Mouse (Mus musculus) erythroid progenitor cell, adult 5-6 weeks (primary cell): Measurements from ENCODE around the gene Tshz2. TPM values are rescaled to one million over a fixed set of nuclear protein-coding genes. Genes with fewer than 3 reads are reported as not detected.
"Not testable (repeated sequence)": the region's sequence is repeated elsewhere in the genome, so short reads cannot be mapped to it uniquely, and the experiment has no call there.

ENCODE experiments used
- ATAC-seq: replicated peaks from 2 replicates; pipeline ENCODE4 v1.8.0; 2016; ENCODE audit warnings: moderate number of reproducible peaks, mild to moderate bottlenecking, moderate TSS enrichment, inconsistent platforms; ENCODE audit not compliant: poor library complexity, low FRiP score, severe bottlenecking
- total RNA-seq, 2 experiments: library from RNA; stranded (forward) in 1 of 2; stranded (reverse) in 1 of 2; fragments of 150-400 nt in 1 of 2; fragments of 186-747, 209-891 nt in 1 of 2; gene quantifications; 2 replicates each; pipeline versions ENCODE4 v1.2.3 to v1.2.4; 2015 to 2017; ENCODE audit warnings: low replicate concordance in 2 of 2

The Tshz2 gene
- total RNA-seq (2015; ENCODE audit: low replicate concordance) (not detected in 2 replicates), total RNA-seq (2017; ENCODE audit: low replicate concordance) (0.26 TPM in 1 of 2 replicates, not detected in the other)

- ATAC-seq: no peak
Observed at GRCm38 (mm10) chr2:169632338-169633151, at the start of gene Tshz2. Gene Tshz2, plus strand, starts transcription at chr2:169633013.

- ATAC-seq: no peak
Observed at GRCm38 (mm10) chr2:169583476-169583875, 49.3 kb upstream of the Tshz2 start.

GRCm38 (mm10) chr2:169584745-169585456, 47.9 kb upstream of the Tshz2 start:
- ATAC-seq: no peak

- no peak for ATAC-seq
Observed at GRCm38 (mm10) chr2:169585631-169586285, 47.1 kb upstream of the Tshz2 start.

GRCm38 (mm10) chr2:169586688-169587087, 46.1 kb upstream of the Tshz2 start:
- ATAC-seq: no peak

GRCm38 (mm10) chr2:169587645-169588044, 45.2 kb upstream of the Tshz2 start, which contains the start of gene Gm11011:
Gene Gm11011, minus strand, starts transcription at chr2:169587745.
- ATAC-seq: not testable (repeated sequence)

- ATAC-seq: no peak
Observed at GRCm38 (mm10) chr2:169589697-169590096, 43.1 kb upstream of the Tshz2 start.

GRCm38 (mm10) chr2:169590412-169590811, 42.4 kb upstream of the Tshz2 start:
- no peak for ATAC-seq

- ATAC-seq: no peak
Observed at GRCm38 (mm10) chr2:169593742-169594141, 39.1 kb upstream of the Tshz2 start.

GRCm38 (mm10) chr2:169597357-169597756, 35.5 kb upstream of the Tshz2 start:
- no peak for ATAC-seq

GRCm38 (mm10) chr2:169597971-169598370, 34.8 kb upstream of the Tshz2 start:
- no peak for ATAC-seq

- no peak for ATAC-seq
Observed at GRCm38 (mm10) chr2:169599591-169599990, 33.2 kb upstream of the Tshz2 start.

GRCm38 (mm10) chr2:169600163-169600562, 32.6 kb upstream of the Tshz2 start:
- no peak for ATAC-seq

GRCm38 (mm10) chr2:169606901-169607678, 25.7 kb upstream of the Tshz2 start:
- ATAC-seq: no peak

- ATAC-seq: no peak
Observed at GRCm38 (mm10) chr2:169607787-169608186, 25.0 kb upstream of the Tshz2 start.

GRCm38 (mm10) chr2:169609956-169610355, 22.9 kb upstream of the Tshz2 start:
- no peak for ATAC-seq

GRCm38 (mm10) chr2:169610882-169611281, 21.9 kb upstream of the Tshz2 start:
- no peak for ATAC-seq

- ATAC-seq: no peak
Observed at GRCm38 (mm10) chr2:169611557-169611956, 21.3 kb upstream of the Tshz2 start.

GRCm38 (mm10) chr2:169614683-169615082, 18.1 kb upstream of the Tshz2 start:
- ATAC-seq: no peak

GRCm38 (mm10) chr2:169615998-169616397, 16.8 kb upstream of the Tshz2 start:
- ATAC-seq: no peak
